Mouse (Mus musculus): ENCODE results near the gene Tnfaip8l2. TPM values are rescaled to one million over a fixed set of nuclear protein-coding genes. Genes with fewer than 3 reads are reported as not detected.

Gene Tnfaip8l2
- polyA plus RNA-seq (2017; shearing (Covaris generic)) = 100 to 1,000 TPM; 229 to 255 TPM

DNA sequence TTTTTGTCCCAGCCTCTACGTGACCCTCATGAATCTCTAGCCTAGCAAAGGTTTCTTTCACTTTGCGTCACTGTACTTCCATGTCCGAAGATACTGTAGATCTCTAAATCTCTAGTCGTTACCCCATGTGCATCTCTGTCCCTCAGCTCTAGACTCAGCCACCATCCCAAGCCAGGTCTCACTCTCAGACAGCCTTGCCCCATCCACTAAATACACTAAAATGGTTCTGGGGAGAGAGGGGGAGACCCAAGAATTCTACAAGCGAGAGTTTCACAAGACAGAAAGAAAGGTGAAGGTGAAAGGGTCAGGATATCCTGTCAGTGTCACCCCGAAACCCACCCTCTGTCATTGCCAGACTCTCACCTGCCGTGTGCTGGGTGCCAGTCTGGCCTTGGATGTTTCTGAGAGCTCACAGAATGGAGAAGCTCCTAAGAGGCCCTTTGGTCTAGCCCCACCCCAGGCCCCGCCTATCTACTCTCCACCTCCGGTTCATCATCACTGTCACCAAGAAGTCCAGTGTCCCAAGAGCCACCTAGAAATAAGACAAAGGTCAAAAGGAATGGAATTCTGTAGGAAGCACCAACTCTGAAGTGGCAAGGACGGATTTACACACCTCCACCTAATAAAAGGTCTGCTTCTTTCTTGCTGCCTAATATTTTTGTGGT lies at the start of gene Tnfaip8l2:
Tnfaip8l2 (minus strand) TSS at position 409 of the 665 bp plus-strand sequence.

DNA sequence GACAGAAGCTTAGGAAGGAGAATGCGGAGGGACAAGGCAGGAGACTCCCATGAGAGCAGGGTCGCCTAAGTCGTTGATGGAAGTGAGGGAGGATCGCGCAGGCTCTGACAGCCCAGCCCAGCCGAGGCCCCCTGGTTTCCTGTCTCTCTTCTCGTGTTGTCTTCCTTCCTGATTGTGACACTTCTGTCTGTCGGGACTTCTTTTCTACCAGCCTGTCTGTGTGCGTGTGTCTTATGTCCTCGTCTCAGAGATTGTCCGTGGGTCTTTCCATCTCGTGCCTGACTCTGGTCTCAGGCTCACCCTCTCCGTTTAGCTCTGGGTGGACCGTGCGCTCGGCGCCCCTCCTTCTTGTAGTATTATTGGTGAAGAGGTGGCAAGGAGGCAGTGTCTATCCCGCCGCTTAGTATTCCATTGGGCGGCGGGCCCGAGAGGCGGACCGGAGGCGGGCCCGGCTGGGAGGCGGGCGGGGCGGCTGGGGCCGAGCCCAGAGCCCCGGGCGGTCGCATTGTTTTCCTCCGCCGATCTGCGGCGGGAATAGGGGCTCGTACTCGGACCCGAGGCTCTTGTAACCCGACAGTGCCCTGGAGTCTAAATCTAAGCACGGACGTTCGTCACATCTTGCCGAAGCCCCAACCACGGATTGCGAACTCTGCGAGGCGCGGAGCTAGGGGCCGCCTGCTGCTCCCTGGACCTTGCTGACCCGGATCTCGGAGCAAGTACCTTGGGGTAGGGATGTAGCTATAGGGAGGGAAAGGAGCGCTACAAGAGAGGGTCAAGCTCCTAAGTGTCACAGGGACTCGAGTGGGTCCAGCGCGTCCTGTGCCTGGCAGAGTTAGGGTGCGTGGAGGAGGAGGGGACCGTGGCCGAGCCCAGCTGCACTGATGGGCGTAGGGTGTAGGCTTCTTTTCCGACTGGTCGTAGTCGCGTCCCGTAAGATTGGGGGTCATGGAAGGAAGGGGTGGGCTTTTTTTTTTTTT lies 18.1 kb upstream of the Tnfaip8l2 start, which contains the start of gene Sema6c:
Sema6c (plus strand) TSS at position 471 of the 977 bp plus-strand sequence.

DNA sequence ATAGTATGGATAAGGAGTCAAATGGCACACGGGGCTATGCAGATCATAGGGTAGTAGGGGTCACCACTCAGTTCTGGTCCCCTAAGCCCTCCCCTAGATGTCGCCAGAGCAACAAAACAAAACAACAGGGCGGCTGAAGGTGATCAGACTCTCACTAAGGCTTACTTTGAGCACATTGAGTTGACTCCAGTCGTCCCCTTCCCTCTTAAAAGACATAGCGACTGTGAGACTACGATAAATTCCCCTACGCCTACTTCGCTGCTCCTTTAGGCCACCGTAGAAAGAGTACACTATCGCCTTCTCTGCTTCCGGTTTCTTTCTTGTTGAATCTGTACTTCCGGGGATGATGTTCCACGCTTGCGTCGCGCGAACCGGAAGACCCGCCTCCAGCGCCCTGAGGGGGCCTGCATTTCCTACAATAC lies 8.5 kb downstream of the Tnfaip8l2 start, which contains the start of the genes Scnm1 and Lysmd1:
Scnm1 (minus strand) TSS at position 332 of the 422 bp plus-strand sequence.
Lysmd1 (plus strand) TSS at position 409 of the 422 bp plus-strand sequence.

DNA sequence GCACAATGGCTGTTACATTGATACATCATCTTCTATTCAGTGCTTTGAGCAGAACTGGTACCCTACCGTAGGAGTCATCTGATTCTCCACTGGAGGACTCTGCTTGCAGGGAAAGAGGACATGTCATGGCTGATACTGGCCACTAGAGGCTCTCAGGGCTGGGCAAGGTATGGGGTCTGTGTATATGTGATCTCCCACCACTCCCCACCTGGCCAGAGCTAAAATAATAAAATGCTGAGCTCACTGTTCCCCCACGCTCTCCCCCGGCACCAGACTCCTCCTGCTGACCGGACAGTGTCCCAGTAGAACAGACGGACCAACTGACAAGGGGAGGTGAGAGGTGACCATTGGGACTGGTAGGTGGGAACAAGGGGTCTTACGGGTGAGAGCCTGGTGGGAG lies 17.9 kb downstream of the Tnfaip8l2 start, which contains the start of gene Tmod4:
Tmod4 (plus strand) TSS at position 231 of the 400 bp plus-strand sequence.

DNA sequence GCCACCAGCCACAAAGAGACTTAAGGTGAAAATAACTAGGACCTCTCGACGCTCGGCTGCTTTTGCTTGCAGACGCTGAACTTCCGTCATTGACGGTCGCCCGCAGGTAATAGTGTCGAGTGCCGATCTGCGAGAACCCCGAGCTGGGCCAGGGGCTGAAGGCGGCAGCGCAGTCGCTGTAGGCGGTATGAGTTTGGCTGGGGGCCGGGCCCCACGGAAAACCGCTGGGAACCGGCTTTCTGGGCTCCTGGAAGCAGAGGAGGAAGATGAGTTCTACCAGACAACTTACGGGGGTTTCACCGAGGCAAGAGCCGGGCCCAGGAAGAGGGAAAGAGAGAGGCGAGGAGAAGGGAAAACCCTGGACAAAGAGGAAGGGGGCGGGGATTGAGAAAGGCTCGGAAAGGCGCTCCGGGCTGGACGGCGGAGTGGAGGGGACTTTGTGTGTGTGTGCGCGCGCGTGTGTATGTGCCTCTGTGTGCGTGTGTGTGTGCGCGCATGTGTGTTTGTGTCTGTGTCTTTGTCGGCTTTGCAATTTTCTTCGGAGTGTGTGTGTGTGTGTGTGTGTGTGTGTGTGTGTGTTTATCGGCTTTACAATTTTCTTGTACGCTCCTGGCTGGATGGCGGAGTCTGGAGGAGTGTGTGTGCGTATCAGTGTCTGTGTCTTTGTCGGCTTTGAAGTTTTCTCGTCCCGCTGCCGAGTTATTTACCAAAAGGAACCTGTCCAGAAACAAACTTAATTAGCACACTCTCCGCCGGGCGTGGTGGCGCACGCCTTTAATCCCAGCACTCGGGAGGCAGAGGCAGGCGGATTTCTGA lies 31.0 kb downstream of the Tnfaip8l2 start, which contains the start of gene Vps72:
Vps72 (plus strand) TSS at position 112 of the 816 bp plus-strand sequence.

DNA sequence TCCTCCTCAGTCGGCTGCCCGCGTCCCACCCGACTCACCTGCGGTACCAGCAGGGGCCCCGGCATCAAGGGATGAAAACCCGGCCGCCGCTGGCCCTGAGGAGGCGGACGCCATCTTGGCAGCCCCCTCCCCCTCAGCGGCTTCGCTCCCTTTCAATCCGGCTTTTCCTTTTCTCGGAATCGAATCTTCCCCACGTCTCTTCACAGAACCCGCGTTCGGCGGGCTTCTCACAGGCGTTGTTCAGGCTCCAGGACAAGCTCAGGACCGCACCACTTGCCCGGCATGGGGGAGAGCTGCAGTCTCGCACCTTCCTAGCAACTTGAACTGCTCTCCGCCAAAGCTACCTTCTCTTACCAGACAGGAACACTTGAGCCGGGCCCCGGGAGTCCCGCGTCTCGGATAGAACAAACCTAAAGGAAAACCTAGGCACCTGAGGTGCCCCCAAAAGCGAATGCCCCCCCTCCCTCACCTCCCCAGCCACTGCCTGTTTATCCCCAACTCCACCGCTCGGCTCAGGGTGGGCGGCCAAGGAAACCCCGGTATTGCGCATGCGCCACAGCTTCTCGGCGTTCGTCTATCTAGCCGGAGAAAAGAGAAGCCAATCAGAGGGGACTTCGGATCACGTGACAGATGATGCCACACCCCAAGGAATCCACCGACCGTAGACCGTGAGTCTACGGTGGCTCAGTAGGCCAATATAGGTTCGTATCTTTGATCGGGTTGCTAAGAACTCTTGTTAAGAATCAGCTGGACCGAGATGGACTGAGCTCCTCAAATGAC lies 35.6 kb downstream of the Tnfaip8l2 start, which contains the start of gene Pip5k1a:
Pip5k1a (minus strand) TSS at position 593 of the 780 bp plus-strand sequence.

Other genes starting within 250 kb of the Tnfaip8l2 start
- 1 to 10 TPM; 1.8 to 2.5 TPM for gene Selenbp1, start 209.3 kb downstream of the Tnfaip8l2 start, polyA plus RNA-seq (2017; shearing (Covaris generic))
- gene Rfx5, start 188.3 kb downstream of the Tnfaip8l2 start, polyA plus RNA-seq (2017; shearing (Covaris generic)) = 10 to 100 TPM; 22.8 to 24.0 TPM
- gene Pi4kb, start 167.6 kb downstream of the Tnfaip8l2 start, polyA plus RNA-seq (2017; shearing (Covaris generic)) = 10 to 100 TPM; 14.1 to 23.6 TPM
- 10 to 100 TPM; 39.4 to 45.0 TPM for gene Zfp687, start 126.9 kb downstream of the Tnfaip8l2 start, polyA plus RNA-seq (2017; shearing (Covaris generic))
- 100 to 1,000 TPM; 267 to 314 TPM for gene Psmd4, start 99.7 kb downstream of the Tnfaip8l2 start, polyA plus RNA-seq (2017; shearing (Covaris generic))
- 10 to 100 TPM; 24.1 to 24.5 TPM for gene Pip5k1a, start 35.4 kb downstream of the Tnfaip8l2 start, polyA plus RNA-seq (2017; shearing (Covaris generic))
- 100 to 1,000 TPM in 1 of 2 experiments, 10 to 100 TPM in 1; 99.6 to 118 TPM for gene Vps72, start 31.3 kb downstream of the Tnfaip8l2 start, polyA plus RNA-seq (2017; shearing (Covaris generic))
- 1 to 10 TPM; 2.0 to 4.4 TPM for gene Tmod4, start 17.9 kb downstream of the Tnfaip8l2 start, polyA plus RNA-seq (2017; shearing (Covaris generic))
- 100 to 1,000 TPM in 1 of 2 experiments, 10 to 100 TPM in 1; 65.2 to 120 TPM for gene Scnm1, start 8.3 kb downstream of the Tnfaip8l2 start, polyA plus RNA-seq (2017; shearing (Covaris generic))
- gene Lysmd1, start 8.3 kb downstream of the Tnfaip8l2 start, polyA plus RNA-seq (2017; shearing (Covaris generic)) = 10 to 100 TPM; 23.6 to 34.9 TPM
- 1 to 10 TPM; 1.8 to 1.9 TPM for gene Sema6c, start 18.1 kb upstream of the Tnfaip8l2 start, polyA plus RNA-seq (2017; shearing (Covaris generic))
- gene Gabpb2, start 75.6 kb upstream of the Tnfaip8l2 start, polyA plus RNA-seq (2017; shearing (Covaris generic)) = 10 to 100 TPM; 24.8 to 34.5 TPM
- 100 to 1,000 TPM; 446 to 449 TPM for gene Cdc42se1, start 86.4 kb upstream of the Tnfaip8l2 start, polyA plus RNA-seq (2017; shearing (Covaris generic))
- 10 to 100 TPM in 1 of 2 experiments, 1 to 10 TPM in 1; 9.1 to 20.6 TPM for gene Mllt11, start 89.8 kb upstream of the Tnfaip8l2 start, polyA plus RNA-seq (2017; shearing (Covaris generic))
- 1 to 10 TPM in 1 of 2 experiments, under 1 TPM in 1; 0.42 to 1.2 TPM for gene Gm128, start 99.2 kb upstream of the Tnfaip8l2 start, polyA plus RNA-seq (2017; shearing (Covaris generic))
- gene Bnipl, start 108.8 kb upstream of the Tnfaip8l2 start, polyA plus RNA-seq (2017; shearing (Covaris generic)) = 1 to 10 TPM in 1 of 2 experiments, under 1 TPM in 1; 0.45 to 1.1 TPM
- gene Mindy1, start 139.0 kb upstream of the Tnfaip8l2 start, polyA plus RNA-seq (2017; shearing (Covaris generic)) = 10 to 100 TPM; 28.2 to 29.8 TPM
- gene Prune1, start 139.7 kb upstream of the Tnfaip8l2 start, polyA plus RNA-seq (2017; shearing (Covaris generic)) = 1 to 10 TPM; 6.4 to 6.5 TPM
- under 1 TPM in 1 of 2 experiments, not detected in 1; 0.85 TPM for gene Anxa9, start 164.8 kb upstream of the Tnfaip8l2 start, polyA plus RNA-seq (2017; shearing (Covaris generic))
- gene Cers2, start 172.4 kb upstream of the Tnfaip8l2 start, polyA plus RNA-seq (2017; shearing (Covaris generic)) = 100 to 1,000 TPM; 193 to 214 TPM
- gene Setdb1, start 214.8 kb upstream of the Tnfaip8l2 start, polyA plus RNA-seq (2017; shearing (Covaris generic)) = 10 to 100 TPM; 27.3 to 39.2 TPM